Mouse (Mus musculus): ENCODE results near the gene Nek3.
A peak's percentile ranks its signal among the peaks of the same experiment; 100 is the strongest.

Nek3 gene

GRCm38 (mm10) chr8:22166080-22166603 is at the start of gene Nek3:
Gene Nek3 (minus strand): TSS chr8:22166435.
- DNase-seq: peak; percentile 89

GRCm38 (mm10) chr8:22214826-22215225 is 48.6 kb upstream of the Nek3 start:
- DNase-seq: no peak

- no peak for DNase-seq
These were observed 42.8 kb upstream of the Nek3 start for GRCm38 (mm10) chr8:22209012-22209411.

GRCm38 (mm10) chr8:22207535-22207934 is 41.3 kb upstream of the Nek3 start:
- DNase-seq: no peak

- no peak for DNase-seq
These were observed 33.2 kb upstream of the Nek3 start for GRCm38 (mm10) chr8:22199481-22199880.

GRCm38 (mm10) chr8:22197914-22198313 is 31.7 kb upstream of the Nek3 start:
- DNase-seq: no peak

GRCm38 (mm10) chr8:22193432-22194010 is 27.3 kb upstream of the Nek3 start:
- no peak for DNase-seq

- DNase-seq: peak; percentile 94
These were observed 26.6 kb upstream of the Nek3 start, which contains the start of gene Vps36 for GRCm38 (mm10) chr8:22192660-22193431. Gene Vps36 (plus strand): TSS chr8:22192809.

- DNase-seq: peak; percentile 90
These were observed 19.5 kb upstream of the Nek3 start, which contains the start of gene Ckap2 for GRCm38 (mm10) chr8:22185431-22186397. Gene Ckap2 (minus strand): TSS chr8:22185819.

- DNase-seq: no peak
These were observed 18.6 kb upstream of the Nek3 start for GRCm38 (mm10) chr8:22184884-22185283.

- no peak for DNase-seq
These were observed 9.7 kb upstream of the Nek3 start for GRCm38 (mm10) chr8:22175966-22176365.

- DNase-seq: no peak
These were observed 2.9 kb upstream of the Nek3 start for GRCm38 (mm10) chr8:22169167-22169566.

GRCm38 (mm10) chr8:22165251-22166079 is 770 bp downstream of the Nek3 start:
- no peak for DNase-seq

GRCm38 (mm10) chr8:22164431-22164830 is 1.8 kb downstream of the Nek3 start:
- DNase-seq: no peak

- DNase-seq: no peak
These were observed 4.0 kb downstream of the Nek3 start for GRCm38 (mm10) chr8:22162206-22162605.

- no peak for DNase-seq
These were observed 15.9 kb downstream of the Nek3 start for GRCm38 (mm10) chr8:22150345-22150663.

GRCm38 (mm10) chr8:22149643-22150344 is 16.4 kb downstream of the Nek3 start:
- no peak for DNase-seq

GRCm38 (mm10) chr8:22148367-22148740 is 17.9 kb downstream of the Nek3 start:
- no peak for DNase-seq

- DNase-seq: no peak
These were observed 18.4 kb downstream of the Nek3 start for GRCm38 (mm10) chr8:22147706-22148366.

GRCm38 (mm10) chr8:22145831-22146230 is 20.4 kb downstream of the Nek3 start:
- DNase-seq: no peak

Measured in right cerebral cortex, postnatal 4 days (tissue).